ENCODE assay signal across 10 mouse cellular contexts in the genomic region with DNA sequence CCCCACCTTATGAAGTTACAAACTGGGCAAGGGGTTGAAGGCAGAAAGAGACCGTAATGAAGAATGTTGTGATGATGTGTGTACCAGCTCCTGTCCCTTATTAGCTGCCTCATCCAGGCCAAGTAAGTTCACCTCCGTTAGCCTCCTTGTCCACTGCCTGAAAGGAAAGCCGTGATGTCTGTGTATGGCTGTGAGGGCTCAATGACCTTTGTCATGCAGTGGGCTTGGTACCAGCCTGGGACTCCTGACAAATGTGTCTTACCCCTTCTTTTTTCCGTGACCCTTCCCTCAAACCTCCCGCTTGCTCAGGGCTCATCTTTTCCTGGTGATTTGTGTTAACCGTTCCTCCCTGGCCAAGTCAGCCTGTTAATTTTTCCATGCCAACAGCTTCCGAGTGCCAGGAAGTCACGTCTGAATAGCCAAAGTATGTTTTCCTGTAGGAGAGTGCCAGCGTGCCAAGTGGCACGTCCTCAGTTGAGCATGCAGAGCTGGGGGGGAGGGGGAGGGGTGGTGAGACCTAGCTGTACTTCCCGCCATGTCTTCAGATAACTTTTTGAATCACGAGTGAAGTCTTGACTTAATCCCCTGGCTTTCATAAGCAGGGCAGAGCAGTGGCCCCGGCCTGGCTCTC.
DNase-seq lines count a peak whose midpoint lies in the region; ATAC-seq lines count a peak whose summit lies in the region.
"Had no signal": no experiment of that assay in that cellular context is flagged by ENCODE, and none has a peak within 500 bp of the region (broad histone marks: within the 10 kb centered on the region; RNA-seq: fewer than 3 reads in every experiment).

No protein-coding gene starts in this region.

- H3K27me3 ChIP-seq in heart, embryonic 16.5 days (ENCODE audit: control insufficient read depth, insufficient read depth, low read length), result no peaks in the 10 kb centered on the region
- H3K27me3 ChIP-seq in heart, embryonic 11.5 days (ENCODE audit: control insufficient read depth, insufficient read depth, low read length), result no peaks in the 10 kb centered on the region

- no peaks in the 10 kb centered on the region for H3K36me3 ChIP-seq in heart, embryonic 16.5 days (ENCODE audit: control insufficient read depth, insufficient read depth)
- H3K36me3 ChIP-seq in heart, embryonic 11.5 days (ENCODE audit: control insufficient read depth, insufficient read depth, low read length), result no peaks in the 10 kb centered on the region

- no peak overlapping the region for H3K4me3 ChIP-seq in heart, embryonic 16.5 days (ENCODE audit: low read length)
- no peak overlapping the region for H3K4me3 ChIP-seq in heart, embryonic 11.5 days (ENCODE audit: low read depth, low read length)

- H3K4me2 ChIP-seq in heart, embryonic 16.5 days (ENCODE audit: low read depth, low read length), result no peak overlapping the region
- no peak overlapping the region for H3K4me2 ChIP-seq in heart, embryonic 11.5 days

- ATAC-seq in heart, embryonic 16.5 days (replicated peaks; ENCODE audit: extremely low read depth, insufficient read depth, low FRiP score), result no peak
- no peak for ATAC-seq in heart, embryonic 11.5 days (replicated peaks; ENCODE audit: insufficient number of reproducible peaks, low FRiP score, low TSS enrichment)

- H3K4me1 ChIP-seq in heart, embryonic 16.5 days (ENCODE audit: control insufficient read depth, insufficient read depth, low read length), result peaks cover 43% of the 10 kb centered on the region
- peaks cover 44% of the 10 kb centered on the region for H3K4me1 ChIP-seq in heart, embryonic 11.5 days (ENCODE audit: control insufficient read depth, insufficient read depth, low read length)

- WGBS in heart, embryonic 16.5 days, result 38% methylated on average over 13 of the region's 13 CpGs
- WGBS in heart, embryonic 11.5 days (ENCODE audit: insufficient replicate concordance), result 62% methylated on average over 13 of the region's 13 CpGs

- H3K9me3 ChIP-seq in heart, embryonic 16.5 days (replicated peaks; ENCODE audit: control insufficient read depth, low read length), result no peaks in the 10 kb centered on the region
- no peaks in the 10 kb centered on the region for H3K9me3 ChIP-seq in heart, embryonic 11.5 days (replicated peaks; ENCODE audit: control insufficient read depth, low read length)

- H3K9ac ChIP-seq in heart, embryonic 16.5 days (ENCODE audit: low read length), result peak overlapping the region; percentile 18; the same call in 1 of the 2 replicates
- no peak overlapping the region for H3K9ac ChIP-seq in heart, embryonic 11.5 days (ENCODE audit: low read depth, low read length)

- peak; percentile 74 for DNase-seq in Muller cell, postnatal 12 days (ENCODE audit: inconsistent ontology term)
- DNase-seq in cerebellum, adult 9-10 months, result peak; percentile 57
- DNase-seq in kidney, postnatal 36 days, result peak; percentile 80 to 87
- no peak for DNase-seq in adrenal gland, postnatal 36 days
- DNase-seq in layer of hippocampus, adult 9-10 months (ENCODE audit: low spot score), result no peak
- no peak for DNase-seq in gastrocnemius, postnatal 4 days (ENCODE audit: low spot score in 2 of 2)
- DNase-seq: adrenal gland, adult 8-10 months had no signal

- peak overlapping the region; percentile 50 for H3K27ac ChIP-seq in heart, embryonic 16.5 days (ENCODE audit: low read length)
- no peak overlapping the region for H3K27ac ChIP-seq in heart, embryonic 11.5 days (ENCODE audit: low read depth, low read length)
- H3K27ac ChIP-seq: macrophage had no signal

Comparison
In these comparisons a context has a peak if more than half of its experiments do, and no peak if none do; other contexts are left out.
1. DNase-seq: peak in Muller cell, postnatal 12 days (single experiment), cerebellum, adult 9-10 months (single experiment) and kidney, postnatal 36 days (2 of 2); none in adrenal gland, postnatal 36 days (0 of 2), layer of hippocampus, adult 9-10 months (single experiment) and gastrocnemius, postnatal 4 days (0 of 2).